Mouse (Mus musculus) regulatory T cell (primary cell): Measurements from ENCODE around the gene Gpr62.

Source experiments
- in situ Hi-C: fragments of 300-600 bp; cut with MboI, MseI; formaldehyde crosslinking; loops from one replicate; pipeline ENCODE4 v1.15.1; 2025; ENCODE audit warnings: high pct_unique_total_duplicates

The Gpr62 gene

GRCm38 (mm10) chr9:106475046-106475445, 9.3 kb upstream of the Gpr62 start:
- in situ Hi-C loops = loop anchor here (5.0 kb wide), 2 partner anchors 38 to 193 kb away; partner anchors contain the start of genes Acy1 and Poc1a

- in situ Hi-C loops = no loop called here
Measured at GRCm38 (mm10) chr9:106474456-106474855, 8.7 kb upstream of the Gpr62 start.

DNA sequence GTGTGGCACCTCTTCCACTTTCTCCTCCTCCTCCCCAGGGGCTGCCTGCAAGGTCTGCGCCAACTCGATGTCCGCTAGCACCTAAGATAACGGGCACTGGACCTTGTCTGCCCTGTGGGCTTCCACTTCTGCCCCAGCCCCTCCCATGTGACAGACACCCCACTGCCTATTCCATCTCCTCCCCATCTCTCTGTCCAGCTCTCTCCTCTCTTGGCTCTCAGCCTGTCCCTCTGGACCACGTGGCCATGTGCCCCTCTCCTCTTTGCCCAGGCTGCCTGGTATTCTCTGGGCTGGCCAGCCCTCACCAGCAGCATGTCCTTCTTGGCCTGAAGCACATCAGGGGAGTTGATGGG, 8.0 kb upstream of the Gpr62 start:
- in situ Hi-C loops = no loop called here

DNA sequence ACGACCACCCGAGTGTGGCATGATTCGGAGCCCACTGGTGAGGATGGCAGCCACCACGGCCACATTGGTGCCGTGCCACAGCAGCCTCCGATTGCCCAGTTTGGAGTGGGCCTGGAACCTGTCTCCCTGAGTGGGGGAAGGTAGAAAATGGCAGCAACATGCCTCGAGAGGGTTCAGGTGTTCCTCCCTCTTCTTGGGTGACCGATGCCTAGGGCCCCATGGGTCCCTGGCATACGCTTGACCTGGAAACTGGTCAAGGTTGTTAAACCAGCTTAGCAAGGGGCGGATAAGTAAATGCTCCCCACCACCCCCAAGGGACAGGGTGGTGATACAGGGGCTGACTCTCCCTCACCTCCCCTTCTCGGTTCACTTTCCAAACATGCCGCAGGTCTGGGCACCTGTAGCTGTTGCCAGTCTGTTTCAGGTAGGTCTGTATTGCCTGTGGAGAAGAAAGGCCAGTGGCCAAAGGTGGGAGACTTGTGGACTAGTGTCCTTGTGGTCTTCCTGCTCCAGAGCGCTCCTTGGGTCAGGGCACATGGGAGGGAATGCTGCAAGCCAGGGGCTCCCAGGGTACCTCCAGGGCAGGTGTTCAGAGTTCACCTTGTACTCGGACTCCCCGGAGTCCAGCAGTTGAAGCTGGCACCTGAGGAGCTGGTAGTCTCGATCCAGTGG, 7.5 kb upstream of the Gpr62 start:
- in situ Hi-C loops = no loop called here

DNA sequence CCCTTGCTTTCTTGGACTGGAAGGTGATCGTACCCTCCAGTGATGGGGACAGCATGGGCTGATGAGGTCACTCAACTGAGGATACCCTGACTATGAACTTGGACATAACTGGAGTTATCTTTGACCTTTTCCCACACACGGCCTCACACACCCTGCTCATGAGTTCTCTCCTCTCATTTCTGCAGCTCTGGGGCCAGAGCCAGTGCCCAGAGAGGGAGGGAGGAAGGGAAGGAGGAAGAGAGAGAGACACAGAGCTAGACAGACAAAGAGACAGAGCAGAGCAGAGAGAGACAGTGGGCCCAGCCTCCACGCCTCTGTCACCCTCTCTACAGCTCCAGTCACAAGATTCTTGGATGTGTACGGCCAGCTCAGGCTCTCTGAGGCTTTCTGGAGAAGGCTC, 6.6 kb upstream of the Gpr62 start:
- in situ Hi-C loops = no loop called here

GRCm38 (mm10) chr9:106471892-106472291, 6.2 kb upstream of the Gpr62 start:
- in situ Hi-C loops = no loop called here

DNA sequence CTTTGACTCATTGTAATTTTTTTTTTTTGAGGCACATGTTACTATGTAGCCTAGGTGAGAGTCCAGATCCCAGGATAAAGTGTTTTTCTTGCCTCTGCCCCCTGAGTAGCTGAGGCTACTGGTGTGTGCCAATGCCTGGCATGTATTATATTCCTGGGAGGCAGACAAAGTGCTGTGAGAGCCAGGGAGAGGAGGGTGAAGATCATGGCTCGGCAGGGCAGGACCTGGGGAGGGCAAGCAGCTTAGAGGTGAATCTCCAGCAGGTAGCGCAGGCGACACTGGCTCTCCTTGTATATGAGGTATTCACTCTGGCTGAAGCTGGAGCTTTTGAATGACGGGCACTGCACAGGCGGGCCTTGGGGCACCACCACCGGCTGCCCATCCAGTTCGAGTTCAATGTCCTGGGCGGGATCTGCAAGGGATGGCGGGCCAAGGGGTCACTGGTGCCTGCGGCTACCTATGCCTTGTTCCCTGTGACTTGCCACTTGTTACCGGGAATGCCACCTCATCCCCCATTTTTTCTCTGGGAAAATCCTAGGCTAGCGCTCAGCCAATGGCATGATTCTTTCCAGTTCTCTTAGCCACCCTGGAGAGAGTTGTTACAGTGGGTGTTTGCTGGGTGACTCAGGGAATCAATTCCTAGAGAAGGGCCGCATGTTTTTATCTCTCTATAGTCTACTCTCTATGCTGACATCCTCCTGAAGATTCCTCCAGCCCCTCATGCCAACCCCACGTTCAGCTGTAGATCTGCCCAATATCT, 5.4 kb upstream of the Gpr62 start:
- in situ Hi-C loops = no loop called here

DNA sequence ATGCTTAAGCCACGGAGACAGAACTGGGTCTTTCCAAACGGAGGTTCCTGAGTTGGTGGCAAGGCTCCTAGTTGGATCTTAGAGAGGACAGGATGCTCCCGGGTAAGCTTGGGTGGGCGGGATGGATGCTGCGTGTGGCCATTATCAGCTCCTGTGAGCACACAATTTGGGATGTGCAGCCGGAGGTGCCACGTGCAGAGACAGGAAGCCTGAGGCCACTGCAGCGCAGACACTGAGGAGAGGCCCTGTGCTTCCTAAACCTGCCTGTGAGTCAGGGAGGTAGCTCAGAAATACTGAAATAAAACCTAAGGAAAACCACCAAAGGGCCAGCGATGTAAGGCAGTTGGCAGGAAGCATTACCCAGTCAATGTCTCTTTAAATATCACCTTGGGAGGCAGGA, 4.0 kb upstream of the Gpr62 start:
- in situ Hi-C loops = no loop called here

DNA sequence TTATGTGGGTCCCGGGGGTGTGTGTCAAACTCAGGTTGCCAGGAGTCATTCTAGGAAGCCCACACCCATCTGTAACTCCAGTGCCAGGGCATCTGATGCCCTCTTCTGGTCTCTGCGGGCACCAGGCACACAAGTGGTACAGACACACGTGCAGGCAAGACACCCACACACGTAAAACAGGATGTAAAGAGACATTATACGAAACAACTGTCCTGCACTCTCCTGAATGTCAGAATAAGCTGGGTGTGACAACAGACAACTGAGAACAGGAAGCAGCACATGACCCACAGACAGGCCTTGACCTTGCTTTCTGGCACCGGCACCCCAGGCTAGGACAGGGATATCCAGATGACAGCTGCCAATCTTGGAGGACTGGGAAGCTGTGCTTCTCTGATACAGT, 3.6 kb upstream of the Gpr62 start:
- in situ Hi-C loops = no loop called here

DNA sequence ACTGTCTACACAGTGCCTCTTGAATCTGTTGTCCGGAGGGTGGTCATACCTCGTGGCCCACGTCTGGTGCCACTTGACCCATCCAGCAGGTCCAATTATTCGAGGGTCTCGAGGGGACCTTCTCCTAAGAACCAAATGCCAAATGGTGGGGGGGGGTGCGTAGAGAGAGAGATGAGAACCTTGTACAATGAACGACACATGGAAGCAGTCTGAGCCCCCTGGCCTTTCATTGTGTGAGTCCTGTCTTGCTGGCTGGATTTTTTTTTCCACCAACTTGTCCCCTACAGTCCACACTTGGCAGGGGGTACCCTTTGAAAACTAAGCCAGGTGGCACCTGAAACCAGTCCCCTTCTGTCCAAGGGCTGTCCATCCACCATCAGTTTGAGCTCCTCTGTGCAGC, 2.0 kb upstream of the Gpr62 start:
- in situ Hi-C loops = no loop called here

GRCm38 (mm10) chr9:106466721-106467120, 983 bp upstream of the Gpr62 start:
- in situ Hi-C loops = no loop called here

GRCm38 (mm10) chr9:106464751-106465541, 792 bp downstream of the Gpr62 start:
- in situ Hi-C loops = no loop called here

GRCm38 (mm10) chr9:106463122-106464063, 2.3 kb downstream of the Gpr62 start:
- in situ Hi-C loops = no loop called here

- in situ Hi-C loops = no loop called here
Measured at GRCm38 (mm10) chr9:106462430-106462800, 3.3 kb downstream of the Gpr62 start.

DNA sequence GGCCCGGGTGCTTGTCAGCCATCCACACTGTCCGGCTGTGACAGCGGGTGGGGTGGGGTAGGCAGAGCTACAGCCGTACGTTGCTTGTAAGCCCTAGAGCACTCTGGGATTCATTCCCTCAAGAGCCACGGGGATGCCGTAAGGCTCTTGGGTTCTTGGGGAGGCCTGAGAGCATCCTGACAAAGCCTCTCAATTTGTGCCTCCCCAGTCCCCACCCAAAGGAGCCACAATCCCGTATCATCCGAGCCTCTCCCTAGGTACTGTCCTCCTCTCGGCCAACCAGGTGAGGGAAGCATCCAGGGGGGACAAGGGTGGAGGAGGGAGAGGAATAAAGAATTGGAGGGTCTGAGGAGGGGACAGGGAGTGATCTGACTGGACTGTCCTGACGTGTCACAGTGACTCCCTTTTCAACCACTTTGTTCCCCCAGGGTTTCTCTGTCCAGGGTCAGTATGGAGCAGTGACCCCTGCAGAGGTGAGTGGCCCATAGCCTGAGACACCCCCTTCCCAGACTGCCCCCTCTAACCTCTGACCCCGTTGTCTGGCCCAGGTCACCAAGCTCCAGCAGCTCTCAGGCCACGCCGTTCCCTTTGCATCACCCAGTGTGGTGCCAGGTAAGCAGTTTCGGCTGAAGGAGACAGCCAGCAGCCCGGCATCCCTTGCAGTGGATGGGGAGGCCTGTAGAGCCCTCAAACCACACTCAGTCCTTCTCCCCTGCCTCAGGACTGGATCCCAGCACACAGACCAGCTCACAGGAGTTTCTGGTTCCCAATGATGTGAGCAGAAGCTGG, 3.9 kb downstream of the Gpr62 start:
- in situ Hi-C loops = no loop called here

GRCm38 (mm10) chr9:106461026-106461415, 4.7 kb downstream of the Gpr62 start:
- in situ Hi-C loops = no loop called here

DNA sequence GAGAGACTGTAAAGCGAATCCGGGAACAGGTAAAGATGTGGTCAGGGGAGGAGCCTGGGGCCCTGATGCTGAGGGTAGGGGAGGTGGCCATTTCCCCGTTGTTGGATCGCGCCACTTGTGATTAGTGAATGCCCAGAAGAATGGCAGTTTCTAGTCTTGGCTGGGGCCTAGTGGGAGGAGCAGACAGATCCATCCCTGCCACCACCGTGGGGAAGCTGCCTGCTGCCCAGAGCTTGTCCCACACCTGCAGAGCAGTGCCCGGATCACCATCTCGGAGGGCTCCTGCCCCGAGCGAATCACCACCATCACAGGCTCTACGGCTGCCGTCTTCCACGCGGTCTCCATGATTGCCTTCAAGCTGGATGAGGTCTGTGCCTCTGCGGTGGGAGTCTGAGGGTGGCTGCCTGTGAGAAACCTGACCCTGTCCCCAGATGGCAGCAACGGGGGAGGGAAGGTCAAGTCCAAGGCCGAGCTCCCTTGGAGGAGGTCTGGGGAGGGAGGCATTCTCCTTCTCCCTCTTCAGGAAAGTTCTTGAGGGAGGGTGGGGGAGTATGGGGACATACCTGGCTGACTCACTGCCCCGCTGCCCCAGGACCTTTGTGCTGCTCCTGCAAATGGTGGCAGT, 5.2 kb downstream of the Gpr62 start:
- in situ Hi-C loops = no loop called here

GRCm38 (mm10) chr9:106459946-106460345, 5.8 kb downstream of the Gpr62 start:
- in situ Hi-C loops = no loop called here

GRCm38 (mm10) chr9:106457920-106458319, 7.8 kb downstream of the Gpr62 start:
- in situ Hi-C loops = no loop called here

DNA sequence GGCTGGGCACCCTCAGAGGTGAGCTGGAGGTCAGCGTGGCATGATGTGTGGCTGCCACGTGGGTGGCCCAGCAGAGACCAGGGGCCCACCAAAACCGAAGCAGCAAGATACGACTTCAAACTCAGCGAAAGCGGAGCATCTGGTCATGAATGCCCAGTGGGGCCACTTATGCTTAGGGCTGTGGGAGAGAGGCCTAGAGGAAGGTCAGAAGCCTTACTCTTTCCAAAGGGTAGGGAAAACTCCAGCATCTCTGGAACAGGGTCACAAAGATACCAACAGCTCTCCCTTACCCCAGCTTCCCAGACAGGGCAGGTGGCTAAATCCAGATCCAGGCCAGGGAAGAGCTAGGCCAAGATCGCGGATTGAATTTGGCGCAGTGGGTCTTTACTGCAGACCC, 8.6 kb downstream of the Gpr62 start:
- in situ Hi-C loops = no loop called here
